10 mouse cellular contexts compared by ENCODE assay signal in the genomic region with DNA sequence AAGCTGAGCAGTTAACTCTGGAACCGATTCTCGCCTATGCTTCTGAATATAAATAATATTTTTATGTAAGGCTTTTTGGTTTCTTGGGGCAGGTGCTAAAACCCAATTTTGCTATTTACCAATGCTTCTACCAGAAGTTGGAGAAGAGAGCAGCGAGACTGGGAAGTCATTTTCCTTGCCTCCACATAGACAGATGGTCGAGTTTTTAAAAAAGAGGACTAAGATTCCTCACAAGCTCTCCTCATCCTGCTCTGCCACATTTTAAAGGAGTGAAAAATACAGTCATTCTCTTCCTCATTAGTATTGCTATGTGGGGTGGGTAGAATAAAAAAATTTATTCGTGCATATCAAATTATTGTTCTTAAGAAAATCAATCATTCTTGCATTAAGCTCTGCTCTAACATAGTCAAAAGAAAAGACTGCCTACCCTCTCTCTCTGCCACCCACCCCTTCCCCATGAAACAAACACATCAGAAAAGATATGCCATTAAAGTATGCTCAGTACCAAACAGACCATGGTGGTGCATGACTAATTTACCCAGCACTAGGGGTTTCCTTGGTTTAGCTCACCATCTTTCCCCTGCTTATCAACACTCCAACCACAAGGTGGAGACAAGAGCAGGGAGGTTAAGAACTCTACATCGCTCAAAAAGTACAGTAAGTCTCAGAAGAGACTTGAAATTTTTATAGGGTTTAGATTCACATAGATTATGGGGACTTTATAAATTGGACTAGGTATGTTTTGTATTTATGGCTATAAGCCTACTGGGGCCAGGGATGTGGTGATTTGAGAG. TPM values are rescaled to one million over a fixed set of nuclear protein-coding genes. Genes with fewer than 3 reads are reported as not detected.
A peak's percentile ranks its signal among the peaks of the same experiment; 100 is the strongest.
DNase-seq lines count a peak whose midpoint lies in the region; ATAC-seq and TF ChIP-seq lines count a peak whose summit lies in the region.
"Had no signal": no experiment of that assay in that cellular context is flagged by ENCODE, and none has a peak within 500 bp of the region (broad histone marks: within the 10 kb centered on the region; RNA-seq: fewer than 3 reads in every experiment).

No protein-coding gene starts in this region.

- no peaks in the 10 kb centered on the region for H3K36me3 ChIP-seq in liver, embryonic 14.5 days (replicated peaks; ENCODE audit: control insufficient read depth, insufficient read depth, low read depth)
- H3K36me3 ChIP-seq in liver, embryonic 11.5 days (ENCODE audit: control insufficient read depth, insufficient read depth, low read length): no peaks in the 10 kb centered on the region

- no peak for ATAC-seq in liver, embryonic 14.5 days (ENCODE audit: insufficient read depth)
- no peak for ATAC-seq in liver, embryonic 11.5 days (replicated peaks; ENCODE audit: low FRiP score)
- peak; percentile 76 for ATAC-seq in neutrophil, adult 5-6 weeks (ENCODE audit: extremely low read depth, insufficient number of reproducible peaks, low FRiP score, poor library complexity, severe bottlenecking)
- ATAC-seq: intestine, embryonic 16.5 days had no signal

- no peak overlapping the region for H3K27ac ChIP-seq in liver, embryonic 14.5 days
- no peak overlapping the region for H3K27ac ChIP-seq in liver, embryonic 11.5 days (ENCODE audit: low read depth, low read length)

- TF ChIP-seq EP300 in liver, embryonic 14.5 days (IDR thresholded peaks at IDR 0.05; ENCODE audit: low read depth): no peak

- H3K27me3 ChIP-seq in liver, embryonic 14.5 days (ENCODE audit: control insufficient read depth, insufficient read depth, low read length): no peaks in the 10 kb centered on the region; the same call in 1 of the 2 replicates
- no peaks in the 10 kb centered on the region for H3K27me3 ChIP-seq in liver, embryonic 11.5 days (replicated peaks; ENCODE audit: control insufficient read depth, insufficient read depth, low read length)

- no peak overlapping the region for H3K4me2 ChIP-seq in liver, embryonic 14.5 days (ENCODE audit: low read depth)
- H3K4me2 ChIP-seq in liver, embryonic 11.5 days: no peak overlapping the region

- TF ChIP-seq CTCF in liver, embryonic 14.5 days (IDR thresholded peaks at IDR 0.05; ENCODE audit: low read depth): peak; percentile 50

- H3K9ac ChIP-seq in liver, embryonic 14.5 days (replicated peaks): no peak overlapping the region
- no peak overlapping the region for H3K9ac ChIP-seq in liver, embryonic 11.5 days (ENCODE audit: low read depth, low read length)

- peaks cover 3 to 5% of the 10 kb centered on the region in 2 experiments for H3K4me1 ChIP-seq in liver, embryonic 14.5 days (replicated peaks; ENCODE audit: control insufficient read depth in 2 of 2, insufficient read depth in 2 of 2, low read length in 1 of 2)
- peaks cover 3% of the 10 kb centered on the region for H3K4me1 ChIP-seq in liver, embryonic 11.5 days (replicated peaks; ENCODE audit: control insufficient read depth, insufficient read depth, low read length)

- 65% methylated on average over 6 of the region's 6 CpGs for WGBS in liver, embryonic 14.5 days (ENCODE audit: insufficient replicate concordance)
- WGBS in liver, embryonic 11.5 days: 71% methylated on average over 6 of the region's 6 CpGs

- H3K4me3 ChIP-seq in liver, embryonic 14.5 days (ENCODE audit: insufficient read depth in 1 of 2, low read depth in 2 of 2, low read length in 2 of 2): no peak overlapping the region
- no peak overlapping the region for H3K4me3 ChIP-seq in liver, embryonic 11.5 days (ENCODE audit: low read depth, low read length)

- no peaks in the 10 kb centered on the region for H3K9me3 ChIP-seq in liver, embryonic 14.5 days (ENCODE audit: control insufficient read depth, low read length)
- H3K9me3 ChIP-seq in liver, embryonic 11.5 days (ENCODE audit: control insufficient read depth, low read length): no peaks in the 10 kb centered on the region

- intact Hi-C loops in left cerebral cortex, postnatal 4 days (cut with DNase I): no loop called here

- peak; percentile 20 for DNase-seq in adrenal gland, postnatal 14 days
- DNase-seq in adrenal gland, postnatal 4 days (ENCODE audit: low spot score in 2 of 2): no peak
- DNase-seq in liver, embryonic 14.5 days (ENCODE audit: low read depth in 3 of 3, low spot score in 3 of 3): peak in 1 of 3 experiments; percentile 12
- no peak for DNase-seq in liver, embryonic 11.5 days (ENCODE audit: low spot score)
- DNase-seq in c-Kit-positive CD71-positive TER-119-positive erythroid progenitor cells, embryonic 14.5 days (ENCODE audit: low spot score): peak; percentile 21
- no peak for DNase-seq in neural tube, embryonic 10.5 days (ENCODE audit: extremely low spot score, low spot score)
- no peak for DNase-seq in left cerebral cortex, postnatal 4 days
- DNase-seq: cerebellum, postnatal 36 days had no signal

RNA-seq across cellular contexts. Expression of a gene that starts 3.1 kb away (rescaled TPM):
- total RNA-seq in adrenal gland, postnatal 14 days (2021): 54.8 and 55.6 TPM in 2 replicates
- total RNA-seq in adrenal gland, postnatal 4 days (2021): 10 to 100 TPM; 43.0 to 45.1 TPM
- 7.6 and 9.3 TPM in 2 replicates for polyA plus RNA-seq in liver, embryonic 14.5 days (2012; rRNA removed)
- 8.4 and 9.5 TPM in 2 replicates for polyA plus RNA-seq in liver, embryonic 14.5 days (2014; fragmentation: Nextera tagmentation; extraction: Ambion mirVana)
- 16.0 and 17.0 TPM in 2 replicates for polyA plus RNA-seq in liver, embryonic 11.5 days (2014; fragmentation: Nextera tagmentation; extraction: Ambion mirVana)
- total RNA-seq in neutrophil, adult 5-6 weeks (2017): 64.7 and 69.0 TPM in 2 replicates
- total RNA-seq in left cerebral cortex, postnatal 4 days (2021): 10 to 100 TPM; 72.8 to 79.3 TPM

RNA-seq across cellular contexts. Expression of a gene that starts 14.3 kb away (rescaled TPM):
- not detected in 2 replicates for total RNA-seq in adrenal gland, postnatal 14 days (2021)
- total RNA-seq in adrenal gland, postnatal 4 days (2021): not detected
- polyA plus RNA-seq in liver, embryonic 14.5 days (2012; rRNA removed): not detected in 2 replicates
- polyA plus RNA-seq in liver, embryonic 14.5 days (2014; fragmentation: Nextera tagmentation; extraction: Ambion mirVana): not detected in 2 replicates
- polyA plus RNA-seq in liver, embryonic 11.5 days (2014; fragmentation: Nextera tagmentation; extraction: Ambion mirVana): not detected in 2 replicates
- not detected in 2 replicates for total RNA-seq in neutrophil, adult 5-6 weeks (2017)
- not detected for total RNA-seq in left cerebral cortex, postnatal 4 days (2021)
- polyA plus RNA-seq: intestine, embryonic 16.5 days had no signal

RNA-seq across cellular contexts. Expression of a gene that starts 43.5 kb away (rescaled TPM):
- 53.9 and 67.1 TPM in 2 replicates for total RNA-seq in adrenal gland, postnatal 14 days (2021)
- total RNA-seq in adrenal gland, postnatal 4 days (2021): 10 to 100 TPM; 33.0 to 33.7 TPM
- polyA plus RNA-seq in liver, embryonic 14.5 days (2012; rRNA removed): 10.6 and 15.6 TPM in 2 replicates
- 32.1 and 34.9 TPM in 2 replicates for polyA plus RNA-seq in liver, embryonic 14.5 days (2014; fragmentation: Nextera tagmentation; extraction: Ambion mirVana)
- polyA plus RNA-seq in liver, embryonic 11.5 days (2014; fragmentation: Nextera tagmentation; extraction: Ambion mirVana): 59.6 and 60.0 TPM in 2 replicates
- 44.3 and 62.6 TPM in 2 replicates for total RNA-seq in neutrophil, adult 5-6 weeks (2017)
- total RNA-seq in left cerebral cortex, postnatal 4 days (2021): 10 to 100 TPM; 53.1 to 57.7 TPM

RNA-seq across cellular contexts. Expression of a gene that starts 58.8 kb away (rescaled TPM):
- 0.26 TPM in 1 of 2 replicates, not detected in the other for total RNA-seq in adrenal gland, postnatal 14 days (2021)
- total RNA-seq in adrenal gland, postnatal 4 days (2021): under 1 TPM; 0.14 to 0.45 TPM
- 0.08 and 0.20 TPM in 2 replicates for polyA plus RNA-seq in liver, embryonic 14.5 days (2012; rRNA removed)
- 0.28 and 0.37 TPM in 2 replicates for polyA plus RNA-seq in liver, embryonic 14.5 days (2014; fragmentation: Nextera tagmentation; extraction: Ambion mirVana)
- 0.12 TPM in 1 of 2 replicates, not detected in the other for polyA plus RNA-seq in liver, embryonic 11.5 days (2014; fragmentation: Nextera tagmentation; extraction: Ambion mirVana)
- total RNA-seq in neutrophil, adult 5-6 weeks (2017): 2.0 TPM in 2 replicates
- under 1 TPM in 1 of 2 experiments, not detected in 1; 0.22 TPM for total RNA-seq in left cerebral cortex, postnatal 4 days (2021)

Comparison
In these comparisons a context has a peak if more than half of its experiments do, and no peak if none do; other contexts are left out.
1. DNase-seq: peak in adrenal gland, postnatal 14 days (single experiment) and c-Kit-positive CD71-positive TER-119-positive erythroid progenitor cells, embryonic 14.5 days (single experiment); none in adrenal gland, postnatal 4 days (0 of 2), liver, embryonic 11.5 days (single experiment), neural tube, embryonic 10.5 days (single experiment) and left cerebral cortex, postnatal 4 days (single experiment).